ENCODE assay signal across 12 mouse cellular contexts in genomic region chr8:70560564-70560963, GRCm38 (mm10). TPM values are rescaled to one million over a fixed set of nuclear protein-coding genes. Genes with fewer than 3 reads are reported as not detected.
DNase-seq lines count a peak whose midpoint lies in the region; ATAC-seq and TF ChIP-seq lines count a peak whose summit lies in the region.
"Had no signal": no experiment of that assay in that cellular context is flagged by ENCODE, and none has a peak within 500 bp of the region (broad histone marks: within the 10 kb centered on the region; RNA-seq: fewer than 3 reads in every experiment).

No protein-coding gene starts in this region.

- no peaks in the 10 kb centered on the region for H3K9me3 ChIP-seq in liver, embryonic 15.5 days (replicated peaks)
- H3K9me3 ChIP-seq: midbrain, embryonic 10.5 days had no signal

- peaks cover 11% of the 10 kb centered on the region; the same call in 1 of the 2 replicates for H3K36me3 ChIP-seq in heart, adult 2 months (ENCODE audit: control insufficient read depth, insufficient read depth, low read length)
- peaks cover 8% of the 10 kb centered on the region; the same call in 1 of the 2 replicates for H3K36me3 ChIP-seq in liver, embryonic 15.5 days (replicated peaks)

- TF ChIP-seq CTCF in heart, adult 2 months (IDR thresholded peaks at IDR 0.05): no peak
- TF ChIP-seq CTCF in cortical plate, adult 2 months (IDR thresholded peaks at IDR 0.05; ENCODE audit: extremely low read depth, insufficient read depth, low read length): no peak

- H3K27ac ChIP-seq in heart, adult 2 months: peak overlapping the region; percentile 74
- 0 out of 2 replicates have a peak overlapping the region, but pooled peaks have one; percentile 86 for H3K27ac ChIP-seq in cortical plate, adult 2 months (ENCODE audit: insufficient read depth, low read length)
- H3K27ac ChIP-seq in liver, embryonic 15.5 days (replicated peaks): peak overlapping the region; percentile 64
- H3K27ac ChIP-seq: midbrain, embryonic 10.5 days had no signal

- TF ChIP-seq POLR2A in heart, adult 2 months (IDR thresholded peaks at IDR 0.05; ENCODE audit: insufficient read depth, low read depth, low read length): no peak
- TF ChIP-seq POLR2A in cortical plate, adult 2 months (IDR thresholded peaks at IDR 0.05; ENCODE audit: extremely low read depth, insufficient read depth, low read length): no peak

- H3K4me2 ChIP-seq in liver, embryonic 15.5 days: no peak overlapping the region

- peaks cover 54% of the 10 kb centered on the region for H3K4me1 ChIP-seq in heart, adult 2 months (ENCODE audit: control insufficient read depth, insufficient read depth, low read length)
- H3K4me1 ChIP-seq in cortical plate, adult 2 months (ENCODE audit: control insufficient read depth, insufficient read depth, low read length): peaks cover 17% of the 10 kb centered on the region
- H3K4me1 ChIP-seq in liver, embryonic 15.5 days (replicated peaks): peaks cover 99% of the 10 kb centered on the region

- 0 out of 2 replicates have a peak, but pooled peaks have one; percentile 28 for TF ChIP-seq EP300 in heart, adult 2 months (IDR thresholded peaks at IDR 0.05; ENCODE audit: insufficient read depth, low read depth, low read length)

- no peaks in the 10 kb centered on the region; the same call in none of the 2 replicates for H3K79me2 ChIP-seq in heart, adult 2 months (replicated peaks; ENCODE audit: control insufficient read depth, insufficient read depth, low read length)

- H3K27me3 ChIP-seq in heart, adult 2 months (ENCODE audit: control insufficient read depth, insufficient read depth, low read length): no peaks in the 10 kb centered on the region
- no peaks in the 10 kb centered on the region for H3K27me3 ChIP-seq in liver, embryonic 15.5 days

- DNase-seq in heart, adult 2 months: no peak
- no peak for DNase-seq in heart, postnatal 4 days
- peak; percentile 78 for DNase-seq in layer of hippocampus, adult 9-11 months
- DNase-seq in layer of hippocampus, postnatal 25 days (ENCODE audit: extremely low spot score in 1 of 2, low spot score in 1 of 2): no peak
- DNase-seq in cerebellum, adult 8-10 months: no peak
- DNase-seq: layer of hippocampus, postnatal 36 days had no signal

- intact Hi-C loops in heart, adult 2 months (cut with DNase I): loop anchor here (1.0 to 2.0 kb wide), 2 partner anchors 25 to 50 kb away; no protein-coding TSS in a partner anchor

- ATAC-seq in liver, embryonic 15.5 days (ENCODE audit: insufficient read depth): no peak
- no peak for ATAC-seq in cerebellum, adult (ENCODE audit: insufficient number of reproducible peaks, low FRiP score, low TSS enrichment)
- ATAC-seq: inflammation-experienced regulatory T-cells, adult 6 months had no signal

- WGBS in heart, adult 2 months: 35% methylated on average over 3 of the region's 3 CpGs
- WGBS in liver, embryonic 15.5 days (ENCODE audit: insufficient replicate concordance): 52% methylated on average over 3 of the region's 3 CpGs

- H3K4me3 ChIP-seq in heart, adult 2 months: no peak overlapping the region
- H3K4me3 ChIP-seq in cortical plate, adult 2 months (ENCODE audit: insufficient read depth, low read length): no peak overlapping the region
- H3K4me3 ChIP-seq in liver, embryonic 15.5 days (replicated peaks): no peak overlapping the region
- H3K4me3 ChIP-seq: midbrain, embryonic 10.5 days; myocyte had no signal

- peak overlapping the region; percentile 3; the same call in 1 of the 2 replicates for H3K9ac ChIP-seq in heart, adult 2 months (ENCODE audit: low read depth, low read length)
- H3K9ac ChIP-seq in liver, embryonic 15.5 days: no peak overlapping the region

RNA-seq across cellular contexts. Expression of gene Ell, which starts 21.3 kb away (rescaled TPM):
- total RNA-seq in heart, adult 2 months (2021): 10 to 100 TPM in 1 of 2 experiments, 1 to 10 TPM in 1; 9.6 to 12.0 TPM
- polyA plus RNA-seq in heart, adult 2 months (2012; rRNA removed): 12.7 and 13.8 TPM in 2 replicates
- total RNA-seq in heart, postnatal 4 days (2021): 10 to 100 TPM; 16.7 to 17.6 TPM
- 10 to 100 TPM; 20.3 to 23.5 TPM for total RNA-seq in layer of hippocampus, postnatal 25 days (2021)
- 23.8 and 23.9 TPM in 2 replicates for polyA plus RNA-seq in cortical plate, adult 2 months (2012; rRNA removed)
- polyA plus RNA-seq in liver, embryonic 15.5 days (2015; fragmentation: Nextera tagmentation; extraction: Ambion mirVana): 11.8 and 14.2 TPM in 2 replicates

RNA-seq across cellular contexts. Expression of gene Kxd1, which starts 32.8 kb away (rescaled TPM):
- 10 to 100 TPM; 80.4 to 99.4 TPM for total RNA-seq in heart, adult 2 months (2021)
- polyA plus RNA-seq in heart, adult 2 months (2012; rRNA removed): 111 and 121 TPM in 2 replicates
- 10 to 100 TPM; 67.5 to 76.9 TPM for total RNA-seq in heart, postnatal 4 days (2021)
- total RNA-seq in layer of hippocampus, postnatal 25 days (2021): 10 to 100 TPM; 37.8 to 38.0 TPM
- 61.0 and 64.4 TPM in 2 replicates for polyA plus RNA-seq in cortical plate, adult 2 months (2012; rRNA removed)
- 28.9 and 30.2 TPM in 2 replicates for polyA plus RNA-seq in liver, embryonic 15.5 days (2015; fragmentation: Nextera tagmentation; extraction: Ambion mirVana)

RNA-seq across cellular contexts. Expression of gene Fkbp8, which starts 33.0 kb away (rescaled TPM):
- total RNA-seq in heart, adult 2 months (2021): 100 to 1,000 TPM; 116 to 135 TPM
- 179 and 201 TPM in 2 replicates for polyA plus RNA-seq in heart, adult 2 months (2012; rRNA removed)
- total RNA-seq in heart, postnatal 4 days (2021): 100 to 1,000 TPM; 204 to 207 TPM
- total RNA-seq in layer of hippocampus, postnatal 25 days (2021): 100 to 1,000 TPM; 432 to 468 TPM
- polyA plus RNA-seq in cortical plate, adult 2 months (2012; rRNA removed): 592 and 612 TPM in 2 replicates
- 163 and 186 TPM in 2 replicates for polyA plus RNA-seq in liver, embryonic 15.5 days (2015; fragmentation: Nextera tagmentation; extraction: Ambion mirVana)

RNA-seq across cellular contexts. Expression of gene Isyna1, which starts 33.6 kb away (rescaled TPM):
- total RNA-seq in heart, adult 2 months (2021): 10 to 100 TPM; 26.7 to 28.3 TPM
- polyA plus RNA-seq in heart, adult 2 months (2012; rRNA removed): 40.3 and 41.6 TPM in 2 replicates
- total RNA-seq in heart, postnatal 4 days (2021): 10 to 100 TPM; 38.9 to 41.6 TPM
- 10 to 100 TPM; 41.5 to 47.0 TPM for total RNA-seq in layer of hippocampus, postnatal 25 days (2021)
- 71.1 and 77.2 TPM in 2 replicates for polyA plus RNA-seq in cortical plate, adult 2 months (2012; rRNA removed)
- polyA plus RNA-seq in liver, embryonic 15.5 days (2015; fragmentation: Nextera tagmentation; extraction: Ambion mirVana): 43.2 and 44.7 TPM in 2 replicates

RNA-seq across cellular contexts. Expression of gene Ssbp4, which starts 48.1 kb away (rescaled TPM):
- 10 to 100 TPM; 34.6 to 35.8 TPM for total RNA-seq in heart, adult 2 months (2021)
- 45.6 and 72.8 TPM in 2 replicates for polyA plus RNA-seq in heart, adult 2 months (2012; rRNA removed)
- 10 to 100 TPM; 73.8 to 78.5 TPM for total RNA-seq in heart, postnatal 4 days (2021)
- 100 to 1,000 TPM; 285 to 304 TPM for total RNA-seq in layer of hippocampus, postnatal 25 days (2021)
- polyA plus RNA-seq in cortical plate, adult 2 months (2012; rRNA removed): 241 and 249 TPM in 2 replicates
- 37.8 and 47.7 TPM in 2 replicates for polyA plus RNA-seq in liver, embryonic 15.5 days (2015; fragmentation: Nextera tagmentation; extraction: Ambion mirVana)
